Mouse (Mus musculus): ENCODE data around the gene Olfr342. TPM values are rescaled to one million over a fixed set of nuclear protein-coding genes. Genes with fewer than 3 reads are reported as not detected.

Olfr342 gene
- total RNA-seq (2021): not detected in 2 replicates
- long read RNA-seq, experiment 1: 0 reads
- long read RNA-seq, experiment 2: 0 reads

- no peak for DNase-seq
Measured at GRCm38 (mm10) chr2:36524698-36525097, at the start of gene Olfr342. Gene Olfr342, plus strand, starts transcription at chr2:36524998.

GRCm38 (mm10) chr2:36482368-36482767 is 42.4 kb upstream of the Olfr342 start, which contains the start of gene Olfr341:
Gene Olfr341, minus strand, starts transcription at chr2:36482468.
- DNase-seq: no peak

DNA sequence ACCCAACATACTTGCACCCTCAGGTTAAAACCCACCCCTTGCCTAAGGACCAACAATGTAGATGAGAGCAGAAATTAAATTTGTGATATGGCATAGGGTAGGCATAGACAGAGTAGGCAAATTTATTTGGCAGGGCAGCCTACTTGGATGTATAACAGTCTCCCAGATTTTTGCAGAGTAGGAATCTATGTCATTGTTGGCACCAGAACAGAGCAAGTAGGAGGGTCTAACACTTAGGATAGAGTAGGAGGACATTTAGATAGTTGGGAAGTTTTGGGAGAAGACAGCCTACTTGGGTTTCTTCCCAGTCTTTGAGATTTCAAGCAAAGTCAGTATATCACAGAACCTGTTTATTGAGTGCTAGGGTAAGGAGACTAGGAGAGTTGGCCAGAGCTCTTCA is 40.4 kb downstream of the Olfr342 start:
- no peak for DNase-seq

GRCm38 (mm10) chr2:36566362-36566761 is 41.6 kb downstream of the Olfr342 start, which contains the start of gene Olfr344:
Gene Olfr344, plus strand, starts transcription at chr2:36566662.
- no peak for DNase-seq

DNA sequence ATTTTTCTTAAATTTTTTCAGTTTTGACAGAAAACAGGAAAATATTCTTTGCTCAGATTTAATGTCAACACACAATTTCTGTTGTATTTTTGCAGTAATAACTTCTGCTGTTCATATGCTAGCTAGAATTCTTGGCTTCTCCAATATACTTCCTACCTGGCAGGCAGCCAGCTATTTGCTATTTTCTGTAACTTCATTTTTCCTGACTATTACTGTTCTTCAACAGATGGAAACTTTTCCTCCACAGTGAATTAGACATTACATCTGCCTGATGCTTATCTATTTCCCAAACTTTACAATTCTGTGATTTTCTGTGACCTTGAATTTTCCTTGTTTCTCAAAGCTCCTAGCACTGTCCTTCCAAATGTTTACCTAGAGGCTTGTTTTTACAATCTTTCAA is 42.2 kb downstream of the Olfr342 start:
- DNase-seq: no peak

DNA sequence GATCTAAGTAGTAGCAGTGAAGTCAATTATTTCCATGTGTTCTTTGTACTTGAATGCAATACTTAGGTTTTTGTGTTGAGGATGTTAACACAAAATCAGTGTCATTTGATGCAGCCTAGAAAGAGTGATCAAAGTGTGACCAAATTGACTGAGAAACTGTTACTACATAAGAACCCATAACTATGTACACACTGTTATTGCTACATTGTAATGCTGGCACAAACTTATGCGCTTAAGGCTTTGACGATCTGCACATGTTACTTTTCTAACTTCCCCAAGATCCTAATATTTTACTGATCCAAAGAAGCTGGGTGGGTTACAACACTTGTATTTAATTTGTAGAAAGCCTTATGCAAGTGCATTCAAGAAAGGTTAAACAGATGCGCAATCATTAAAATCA is 43.0 kb downstream of the Olfr342 start:
- no peak for DNase-seq

Other genes starting within 250 kb of the Olfr342 start
- gene Olfr338, start 151.5 kb upstream of the Olfr342 start, total RNA-seq (2021): not detected in 2 replicates
- gene Olfr339, start 106.1 kb upstream of the Olfr342 start, total RNA-seq (2021): not detected in 2 replicates
- gene Olfr340, start 72.4 kb upstream of the Olfr342 start, total RNA-seq (2021): not detected in 2 replicates
- gene Olfr341, start 42.5 kb upstream of the Olfr342 start, total RNA-seq (2021): not detected in 2 replicates
- not detected in 2 replicates for gene Olfr344, start 41.7 kb downstream of the Olfr342 start, total RNA-seq (2021)
- gene Olfr345, start 115.0 kb downstream of the Olfr342 start, total RNA-seq (2021): not detected in 2 replicates
- not detected in 2 replicates for gene Olfr346, start 160.8 kb downstream of the Olfr342 start, total RNA-seq (2021)
- not detected in 2 replicates for gene Olfr347, start 206.9 kb downstream of the Olfr342 start, total RNA-seq (2021)

Data from adrenal gland, postnatal 14 days (tissue).